Mouse (Mus musculus) naive thymus-derived CD4-positive, alpha-beta T cell, adult 2 months (primary cell): ENCODE measurements at regions not wholly inside any gene's neighbourhood (a gene's known extent, or its start where the extent isn't known, plus 50 kb on each side); places are given as distances from the start of the nearest gene placed in this dataset.
A peak's percentile ranks its signal among the peaks of the same experiment; 100 is the strongest.

Experiments
- DNase-seq: peaks from one replicate; pipeline ENCODE4 v3.0.0-alpha.2; 2011; ENCODE audit warnings: low read depth

DNA sequence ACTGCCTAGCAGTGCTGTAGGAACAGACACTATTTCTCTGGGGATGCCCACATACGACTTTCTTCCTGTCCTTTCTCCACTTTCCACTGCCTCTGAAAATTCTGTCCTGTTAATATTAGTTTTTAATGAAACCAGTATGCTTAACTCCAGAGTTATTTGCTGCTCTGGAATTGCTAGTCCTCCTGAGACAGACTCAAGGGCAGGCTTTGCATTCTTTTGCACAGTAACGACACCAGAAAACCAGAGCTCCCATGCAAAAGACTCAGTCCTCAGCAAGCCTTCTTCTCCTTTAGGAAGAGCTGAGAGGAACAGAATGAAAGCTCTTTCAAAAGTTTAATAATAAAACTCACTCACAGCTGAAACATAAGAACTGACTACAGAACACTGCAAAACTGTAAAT, 92.3 kb upstream of the Dab2 start:
- DNase-seq, result no peak

DNA sequence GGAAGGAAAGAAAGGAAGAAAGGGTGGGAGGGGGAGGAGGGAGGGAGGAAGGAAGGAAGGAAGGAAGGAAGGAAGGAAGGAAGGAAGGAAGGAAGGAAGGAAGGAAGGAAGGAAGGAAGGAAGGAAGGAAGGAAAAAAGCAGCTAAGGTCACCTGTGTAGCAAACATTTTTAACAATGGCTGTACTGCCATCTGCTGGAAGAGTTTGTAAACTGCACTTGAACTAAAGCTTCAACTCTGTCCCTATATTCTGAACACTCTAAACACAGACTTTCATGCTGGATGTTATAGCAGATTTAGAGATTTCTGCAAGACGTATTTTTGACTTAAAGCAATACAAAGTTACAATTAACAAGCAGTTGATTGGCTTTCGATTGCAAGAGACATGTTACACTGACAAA, 90.3 kb upstream of the Dab2 start:
- peak; percentile 66 for DNase-seq

GRCm38 (mm10) chr15:6218087-6218486, 81.5 kb upstream of the Dab2 start:
- DNase-seq, result no peak

DNA sequence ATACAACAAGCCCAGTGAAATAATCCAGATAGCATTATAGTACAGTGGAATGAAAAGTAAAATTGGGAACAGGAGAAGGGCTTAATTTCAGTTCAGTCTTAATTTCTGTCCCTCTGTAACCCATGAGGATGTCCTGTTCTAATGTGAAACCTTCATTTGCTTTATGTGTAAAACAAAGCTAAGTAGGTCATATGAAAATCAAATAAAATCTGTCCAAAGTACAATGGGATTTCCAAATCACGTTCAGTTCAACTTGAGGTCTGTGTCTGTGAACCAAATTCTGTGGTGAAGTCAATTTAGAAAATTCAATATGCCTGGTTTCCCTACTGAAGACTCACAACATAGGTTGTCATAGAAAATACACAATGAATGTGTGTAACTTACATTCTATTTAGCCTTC, 74.4 kb upstream of the Dab2 start:
- DNase-seq, result no peak

- no peak for DNase-seq
Measured at GRCm38 (mm10) chr15:6230618-6231017, 69.0 kb upstream of the Dab2 start.

DNA sequence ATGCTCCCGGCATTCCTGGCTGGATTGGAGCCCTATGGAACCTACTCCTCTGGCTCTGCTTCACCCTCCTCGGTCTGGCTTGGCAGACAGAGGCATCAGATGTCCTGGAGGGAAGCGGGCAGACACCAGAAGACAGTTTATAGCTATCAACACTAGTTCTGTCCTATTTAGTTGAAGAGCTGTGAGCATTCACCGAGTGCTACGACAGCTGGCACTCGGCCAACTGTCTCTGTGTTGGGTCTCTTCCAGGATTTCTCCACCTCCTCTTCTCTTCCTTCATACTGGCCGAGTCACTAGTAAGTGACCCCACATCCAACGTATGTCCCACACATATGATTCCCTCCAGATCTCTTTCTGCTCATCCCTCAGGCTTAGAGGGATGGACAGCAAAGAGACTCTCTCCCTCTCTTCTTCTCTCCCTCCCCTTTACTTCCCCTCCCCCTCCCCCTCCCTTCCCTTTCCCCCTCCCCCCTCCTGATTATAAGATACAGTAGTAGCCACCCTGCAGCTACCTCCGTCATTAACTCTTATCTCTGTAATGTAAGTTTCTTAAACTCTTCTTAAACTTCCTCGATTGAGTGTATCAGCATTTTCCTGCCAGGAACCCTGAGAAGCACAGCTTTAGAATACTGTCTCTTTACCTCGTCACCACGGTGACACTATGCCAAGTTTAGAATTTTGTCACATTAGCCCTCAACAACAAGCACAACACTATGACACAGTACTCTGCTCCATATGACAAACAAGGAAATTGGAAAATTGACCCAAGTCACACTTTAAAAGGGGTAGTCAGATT, 68.1 kb upstream of the Dab2 start:
- no peak for DNase-seq

DNA sequence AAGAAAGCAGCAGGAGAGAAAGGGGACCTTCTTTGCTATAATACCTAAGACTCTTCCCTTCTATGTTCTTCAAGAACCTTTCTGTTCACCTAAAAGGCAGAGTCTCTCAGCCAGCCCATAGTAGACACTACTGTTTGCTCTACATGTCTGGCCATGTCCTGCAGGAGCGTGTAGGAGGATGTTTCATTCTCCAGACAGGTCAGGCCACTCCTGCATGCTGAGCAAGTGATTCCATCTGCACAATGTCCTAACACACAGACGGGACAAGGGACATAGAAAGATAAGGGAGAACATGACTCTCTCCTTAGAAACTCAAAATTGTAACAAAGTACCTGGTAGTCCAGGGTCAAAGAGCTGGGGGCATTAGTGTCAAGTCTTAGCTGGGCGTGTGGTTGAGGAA, 66.0 kb upstream of the Dab2 start:
- no peak for DNase-seq

DNA sequence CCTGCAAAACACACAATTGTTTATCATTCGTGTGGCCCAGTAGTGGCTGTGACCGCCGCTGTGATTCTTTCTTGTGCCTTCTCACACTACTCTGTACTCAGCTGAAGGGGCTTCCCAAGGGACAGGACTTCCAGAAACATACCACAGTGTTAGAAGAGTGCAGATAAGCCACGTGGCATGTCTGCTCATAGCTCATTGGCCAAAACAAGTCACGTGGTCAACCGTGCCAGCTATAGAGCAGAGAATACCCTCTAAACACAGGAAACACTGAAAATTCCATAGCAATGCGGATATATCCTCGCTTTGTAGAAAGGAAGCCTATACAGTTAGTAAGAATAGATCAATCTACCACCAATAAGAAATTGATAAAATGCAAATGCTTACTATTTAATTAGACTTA, 63.0 kb upstream of the Dab2 start:
- no peak for DNase-seq

DNA sequence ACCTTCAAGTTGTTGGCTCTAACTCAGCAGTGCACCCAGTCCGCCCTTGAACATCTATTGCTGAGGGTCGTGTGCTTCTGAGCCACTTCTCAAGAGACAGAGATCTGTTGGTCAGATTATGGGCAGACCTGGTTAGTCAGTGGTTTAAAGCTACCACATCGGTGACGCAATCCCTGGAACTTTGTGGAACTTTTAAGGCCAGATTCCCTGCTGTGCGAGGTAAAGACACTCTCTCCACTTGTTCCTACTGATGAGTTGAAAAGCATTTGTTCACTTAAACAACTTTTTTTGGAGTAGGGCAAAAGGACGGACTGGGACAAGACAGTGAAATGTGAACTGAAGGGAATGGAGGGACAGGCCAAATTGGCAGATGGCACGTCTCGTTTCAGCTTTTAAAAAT, 61.9 kb upstream of the Dab2 start:
- no peak for DNase-seq

- peak; percentile 66 for DNase-seq
Measured at GRCm38 (mm10) chr15:6238133-6238532, 61.5 kb upstream of the Dab2 start.

GRCm38 (mm10) chr15:6238755-6239154, 60.8 kb upstream of the Dab2 start:
- DNase-seq, result no peak

- no peak for DNase-seq
Measured at GRCm38 (mm10) chr15:6242132-6242531, 57.5 kb upstream of the Dab2 start.

- DNase-seq, result no peak
Measured at GRCm38 (mm10) chr15:6244401-6244800, 55.2 kb upstream of the Dab2 start.

GRCm38 (mm10) chr15:6245950-6246894, 53.4 kb upstream of the Dab2 start:
- DNase-seq, result no peak

GRCm38 (mm10) chr15:6248470-6248869, 51.1 kb upstream of the Dab2 start:
- no peak for DNase-seq
